Mouse (Mus musculus) heart, embryonic 15.5 days (tissue): ENCODE results near the gene Mllt10. TPM values are rescaled to one million over a fixed set of nuclear protein-coding genes. Genes with fewer than 3 reads are reported as not detected.

Source experiments
- ATAC-seq: fragments of 200-750 bp; cut with Nextera tagmentation; replicated peaks from 2 replicates; pipeline ENCODE4 v1.8.0; 2017; ENCODE audit warnings: low read depth, moderate TSS enrichment; ENCODE audit not compliant: insufficient number of reproducible peaks, insufficient read depth, low FRiP score
- H3K27ac ChIP-seq: fragments of 300-500 bp; sonication (generic); 2 replicates; pipeline ENCODE4 v1.5.1; 2015; ENCODE audit warnings: mild to moderate bottlenecking, inconsistent platforms
- H3K27me3 ChIP-seq: fragments of 300-500 bp; sonication (generic); 2 replicates; pipeline ENCODE4 v1.6.1; 2015; ENCODE audit warnings: inconsistent platforms
- H3K36me3 ChIP-seq: fragments of 300-500 bp; sonication (generic); 2 replicates; pipeline ENCODE4 v1.6.1; 2015; ENCODE audit warnings: mild to moderate bottlenecking, inconsistent platforms
- H3K4me1 ChIP-seq: fragments of 300-500 bp; sonication (generic); replicated peaks from 2 replicates; pipeline ENCODE4 v1.6.1; 2015; ENCODE audit warnings: inconsistent platforms
- H3K4me2 ChIP-seq: fragments of 300-500 bp; sonication (generic); 2 replicates; pipeline ENCODE4 v1.6.1; 2015; ENCODE audit warnings: inconsistent platforms, mild to moderate bottlenecking, moderate library complexity
- H3K4me3 ChIP-seq: fragments of 300-500 bp; sonication (generic); 2 replicates; pipeline ENCODE4 v1.5.1; 2015; ENCODE audit warnings: mild to moderate bottlenecking, inconsistent platforms
- H3K9ac ChIP-seq: fragments of 300-500 bp; sonication (generic); 2 replicates; pipeline ENCODE4 v1.6.1; 2015; ENCODE audit warnings: mild to moderate bottlenecking, inconsistent platforms
- H3K9me3 ChIP-seq: fragments of 300-500 bp; sonication (generic); replicated peaks from 2 replicates; pipeline ENCODE4 v1.6.1; 2016; ENCODE audit warnings: inconsistent platforms
- WGBS: fragments of 180-500 bp; shearing (Covaris S2); methylation state at CpG from one replicate; pipeline ENCODE4 v1.1.7; 2015; ENCODE audit warnings: mixed read lengths; 5-methylcytosine and 5-hydroxymethylcytosine counted together
- polyA plus RNA-seq: library from polyadenylated mRNA; unstranded; fragments of >200 nt; fragmentation: Nextera tagmentation; extraction: Ambion mirVana; gene quantifications from 2 replicates; pipeline ENCODE4 v1.2.1, GENCODE M21; 2015

Gene Mllt10
- polyA plus RNA-seq, 1 experiment from 2014 or later = 36.0 TPM

DNA sequence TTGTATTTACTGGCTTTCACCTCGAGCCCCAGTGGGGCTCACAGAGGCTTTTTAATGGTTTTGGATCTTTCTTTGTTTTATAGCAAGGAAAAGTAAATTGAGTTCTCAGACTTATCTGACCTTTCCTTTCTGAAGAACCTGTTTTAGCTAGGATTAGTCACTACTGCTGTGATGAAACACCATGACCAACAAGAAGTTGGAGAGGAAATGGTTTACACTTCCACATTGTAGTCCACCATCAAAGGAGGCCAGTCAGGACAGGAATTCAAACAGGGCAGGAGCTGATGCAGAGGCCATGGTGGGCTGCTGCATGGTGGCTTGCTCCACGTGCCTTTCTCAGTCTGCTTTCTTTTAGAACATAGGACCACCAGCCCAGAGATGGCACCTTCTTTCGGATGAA is 121.2 kb downstream of the Mllt10 start:
- Histone ChIP-seq H3K27ac (no peak overlapping the region), H3K4me3 (no peak overlapping the region), H3K9ac (no peak overlapping the region), H3K36me3 (peaks cover 25% of the 10 kb centered on the region), H3K4me2 (no peak overlapping the region), H3K27me3 (no peaks in the 10 kb centered on the region), H3K9me3 (no peaks in the 10 kb centered on the region), H3K4me1 (no peaks in the 10 kb centered on the region)
- 87% methylated on average over 3 of the region's 3 CpGs for WGBS
- no peak for ATAC-seq

DNA sequence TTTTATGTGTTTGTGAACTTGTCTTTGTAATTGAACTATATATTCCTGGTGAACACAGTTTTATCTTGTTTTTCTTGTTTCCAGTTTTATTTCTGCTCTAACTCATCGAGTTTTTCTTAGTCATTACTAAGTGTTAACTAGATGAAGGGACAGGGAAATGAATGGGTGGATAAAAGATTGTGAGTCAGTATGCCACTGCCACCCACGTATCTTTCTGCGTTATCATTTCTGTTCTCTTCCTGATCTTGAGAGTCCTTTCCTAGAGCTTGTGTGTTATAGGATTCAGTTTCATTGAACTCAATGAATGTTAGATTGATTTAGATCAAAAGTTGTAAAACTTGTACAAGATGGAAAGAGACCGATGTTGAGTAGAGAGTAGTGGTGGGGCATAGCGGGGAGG is 125.3 kb downstream of the Mllt10 start:
- H3K27me3 ChIP-seq = no peaks in the 10 kb centered on the region
- WGBS = 91% methylated on average over 5 of the region's 5 CpGs
- no peaks in the 10 kb centered on the region for H3K4me1 ChIP-seq
- no peak overlapping the region for H3K4me2 ChIP-seq
- peaks cover 40% of the 10 kb centered on the region for H3K36me3 ChIP-seq
- no peak overlapping the region for H3K27ac ChIP-seq
- no peak overlapping the region for H3K4me3 ChIP-seq
- H3K9ac ChIP-seq = no peak overlapping the region
- no peak for ATAC-seq
- H3K9me3 ChIP-seq = no peaks in the 10 kb centered on the region

DNA sequence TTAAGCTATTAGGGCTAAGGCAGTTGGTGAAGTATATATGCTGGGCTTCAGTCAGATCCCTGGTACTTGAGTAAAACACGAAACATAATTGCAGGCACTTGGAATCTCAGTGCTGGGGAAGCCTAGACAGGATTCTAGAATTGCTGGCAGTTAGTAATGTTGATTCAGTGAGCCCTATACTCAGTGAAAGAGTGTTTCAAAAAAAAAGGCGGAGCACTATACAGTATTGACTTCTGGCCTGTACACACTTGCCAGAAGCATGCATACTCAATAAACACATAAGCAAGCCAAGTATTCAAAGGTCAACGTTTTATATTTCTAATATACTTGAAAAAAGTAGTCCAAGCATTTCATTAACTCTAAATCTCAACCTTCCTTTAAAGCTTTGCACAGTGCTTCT is 126.6 kb downstream of the Mllt10 start:
- H3K36me3 ChIP-seq = peaks cover 41% of the 10 kb centered on the region
- 84% methylated on average over 3 of the region's 3 CpGs for WGBS

DNA sequence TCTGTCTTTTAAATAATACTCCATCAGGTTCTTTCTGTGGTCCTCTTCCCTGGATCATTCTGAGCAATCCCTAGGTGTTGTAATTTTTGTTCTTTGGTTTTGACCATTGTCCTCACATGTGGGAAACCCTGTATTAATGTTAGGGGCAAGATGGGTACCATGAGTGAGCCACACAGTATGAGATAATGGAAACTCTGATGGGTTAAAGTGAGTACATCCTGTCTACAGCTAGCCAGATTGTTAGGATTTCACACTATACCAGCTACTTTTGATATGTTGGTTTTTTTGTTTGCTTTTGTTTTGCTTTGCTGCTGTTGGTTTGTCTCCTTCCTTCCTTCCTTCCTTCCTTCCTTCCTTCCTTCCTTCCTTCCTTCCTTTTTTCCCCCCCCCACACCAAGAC is 128.0 kb downstream of the Mllt10 start:
- Histone ChIP-seq H3K4me3 (no peak overlapping the region), H3K9ac (no peak overlapping the region), H3K9me3 (no peaks in the 10 kb centered on the region), H3K4me2 (no peak overlapping the region), H3K27ac (no peak overlapping the region), H3K27me3 (no peaks in the 10 kb centered on the region), H3K36me3 (peaks cover 38% of the 10 kb centered on the region), H3K4me1 (no peaks in the 10 kb centered on the region)
- ATAC-seq = no peak

More for the DNA sequence above, 126.6 kb downstream of the Mllt10 start:
- no peaks in the 10 kb centered on the region for H3K9me3 ChIP-seq
- no peak for ATAC-seq
- no peaks in the 10 kb centered on the region for H3K4me1 ChIP-seq
- no peaks in the 10 kb centered on the region for H3K27me3 ChIP-seq
- H3K4me2 ChIP-seq = no peak overlapping the region
- no peak overlapping the region for H3K27ac ChIP-seq
- no peak overlapping the region for H3K9ac ChIP-seq
- no peak overlapping the region for H3K4me3 ChIP-seq

DNA sequence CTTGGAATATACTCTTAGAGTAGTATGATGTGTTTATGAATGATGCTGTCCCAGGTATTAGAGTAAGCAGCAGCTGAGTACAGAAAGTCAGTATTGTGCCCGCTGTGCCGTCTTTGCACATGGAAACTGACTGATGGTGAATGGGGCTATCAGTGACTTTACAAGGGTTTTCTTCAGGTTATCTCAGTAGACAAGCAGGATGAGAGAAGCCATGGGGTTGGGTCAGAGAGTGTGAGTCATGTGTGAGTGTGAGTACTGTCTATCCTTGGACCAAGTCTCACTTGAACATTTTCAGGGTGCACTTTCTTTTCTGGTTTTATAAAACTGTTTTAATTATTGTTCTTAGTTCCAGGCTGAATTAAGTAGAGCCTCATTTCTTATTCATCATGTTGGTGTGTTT is 133.3 kb downstream of the Mllt10 start:
- H3K4me1 ChIP-seq = no peaks in the 10 kb centered on the region
- no peak overlapping the region for H3K9ac ChIP-seq
- peaks cover 44% of the 10 kb centered on the region for H3K36me3 ChIP-seq
- H3K4me3 ChIP-seq = no peak overlapping the region
- no peak overlapping the region for H3K4me2 ChIP-seq
- ATAC-seq = no peak
- no peaks in the 10 kb centered on the region for H3K27me3 ChIP-seq
- H3K27ac ChIP-seq = no peak overlapping the region
- H3K9me3 ChIP-seq = no peaks in the 10 kb centered on the region
- WGBS = 80% methylated on average over 2 of the region's 2 CpGs

DNA sequence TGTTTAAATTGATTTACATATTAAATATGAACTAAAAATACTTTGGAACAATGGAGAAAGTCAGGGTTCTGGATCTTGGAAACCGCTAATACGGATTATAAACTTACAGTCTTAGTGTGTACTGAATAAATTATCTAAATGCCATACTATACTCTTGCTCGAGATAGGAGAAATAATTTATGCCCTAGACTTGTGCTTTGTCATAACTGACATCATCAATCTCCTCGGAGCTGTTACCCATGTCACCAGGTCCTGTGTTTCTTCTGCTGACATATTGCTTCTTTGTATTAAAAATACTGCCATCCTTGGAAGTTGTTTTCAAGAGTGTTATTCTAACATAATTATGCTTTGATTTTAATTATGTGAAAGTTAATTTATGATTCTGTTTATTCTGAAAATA is 140.2 kb downstream of the Mllt10 start:
- H3K9ac ChIP-seq = no peak overlapping the region
- H3K27me3 ChIP-seq = no peaks in the 10 kb centered on the region
- H3K4me2 ChIP-seq = no peak overlapping the region
- ATAC-seq = no peak
- no peak overlapping the region for H3K4me3 ChIP-seq
- H3K9me3 ChIP-seq = no peaks in the 10 kb centered on the region
- no peak overlapping the region for H3K27ac ChIP-seq
- WGBS = 81% methylated on average over 4 of the region's 4 CpGs
- 0 out of 2 replicates have a peak, but pooled peaks cover 4% of the 10 kb centered on the region for H3K4me1 ChIP-seq
- peaks cover 30% of the 10 kb centered on the region for H3K36me3 ChIP-seq

DNA sequence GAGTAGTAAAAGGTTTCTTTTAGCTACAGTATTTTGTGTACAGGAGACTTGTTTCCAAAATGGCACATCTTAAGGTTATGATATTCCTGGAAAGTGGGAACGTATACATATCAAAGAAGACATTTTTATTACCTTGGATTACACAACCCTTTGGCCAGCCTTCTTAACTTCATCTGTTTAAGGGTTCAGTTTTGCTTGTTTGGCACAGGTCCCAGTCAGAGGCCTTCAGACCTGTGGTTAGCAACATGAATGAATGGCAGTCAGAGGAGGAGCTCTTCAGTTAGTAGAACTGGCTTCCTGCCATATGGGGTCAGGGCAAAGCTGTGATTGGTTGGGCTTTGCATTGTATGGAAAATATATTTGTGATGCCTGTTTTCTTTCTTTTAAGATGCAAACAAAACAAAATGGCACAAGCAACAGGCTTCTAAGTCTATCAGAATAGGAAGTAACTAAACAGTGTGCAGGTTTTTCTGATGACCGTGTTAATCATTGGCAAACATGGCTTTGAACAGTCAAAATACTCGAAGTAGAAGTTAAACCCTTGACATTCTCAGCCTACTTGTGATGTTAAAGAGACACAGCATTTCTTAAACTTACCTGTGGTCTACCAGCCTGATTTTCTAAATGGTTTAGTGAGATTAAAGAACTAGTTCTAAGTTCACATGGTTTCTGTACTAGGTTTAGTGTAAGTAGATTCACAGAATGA is 140.8 kb downstream of the Mllt10 start:
- Histone ChIP-seq H3K27me3 (no peaks in the 10 kb centered on the region), H3K9me3 (no peaks in the 10 kb centered on the region), H3K4me1 (0 out of 2 replicates have a peak, but pooled peaks cover 4% of the 10 kb centered on the region), H3K9ac (no peak overlapping the region), H3K27ac (peak overlapping the region; percentile 15; the same call in 1 of the 2 replicates), H3K4me3 (no peak overlapping the region), H3K36me3 (peaks cover 32% of the 10 kb centered on the region), H3K4me2 (no peak overlapping the region)
- ATAC-seq = no peak
- WGBS = 59% methylated on average over 3 of the region's 3 CpGs

DNA sequence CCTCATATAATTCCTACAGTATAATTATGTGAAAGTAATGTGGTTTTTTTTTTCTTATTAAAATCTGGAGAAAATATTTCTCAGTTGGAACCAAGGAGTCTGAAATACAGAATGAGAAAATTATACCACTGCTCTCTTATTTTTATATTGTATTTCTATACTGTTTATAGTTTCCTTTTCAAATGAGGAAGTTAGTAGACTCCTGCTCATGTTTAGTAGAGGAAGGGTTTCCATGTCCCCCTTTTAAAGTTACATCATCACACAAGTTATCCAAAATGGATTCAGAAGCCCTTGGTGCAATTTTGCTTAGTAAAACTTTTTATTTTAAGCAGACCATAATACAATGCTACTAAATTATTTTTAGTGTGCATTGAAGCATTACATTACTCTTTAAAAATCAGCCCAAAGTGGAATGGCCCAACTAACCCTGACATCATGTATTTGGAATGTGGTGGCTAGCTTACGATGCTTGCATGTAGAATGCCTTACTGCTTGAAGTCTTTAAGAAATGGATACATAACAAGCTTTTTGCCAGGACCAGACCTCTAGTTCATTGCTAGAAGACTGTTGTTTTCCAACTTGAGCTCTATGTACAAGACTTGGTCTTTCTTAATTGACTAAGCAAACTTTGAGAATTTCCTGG is 146.9 kb downstream of the Mllt10 start:
- Histone ChIP-seq H3K9me3 (no peaks in the 10 kb centered on the region), H3K4me3 (no peak overlapping the region), H3K4me1 (no peaks in the 10 kb centered on the region), H3K36me3 (peaks cover 54% of the 10 kb centered on the region), H3K27ac (no peak overlapping the region), H3K27me3 (no peaks in the 10 kb centered on the region), H3K4me2 (no peak overlapping the region), H3K9ac (no peak overlapping the region)
- ATAC-seq = no peak
- 37% methylated on average over 1 of the region's 1 CpGs for WGBS

DNA sequence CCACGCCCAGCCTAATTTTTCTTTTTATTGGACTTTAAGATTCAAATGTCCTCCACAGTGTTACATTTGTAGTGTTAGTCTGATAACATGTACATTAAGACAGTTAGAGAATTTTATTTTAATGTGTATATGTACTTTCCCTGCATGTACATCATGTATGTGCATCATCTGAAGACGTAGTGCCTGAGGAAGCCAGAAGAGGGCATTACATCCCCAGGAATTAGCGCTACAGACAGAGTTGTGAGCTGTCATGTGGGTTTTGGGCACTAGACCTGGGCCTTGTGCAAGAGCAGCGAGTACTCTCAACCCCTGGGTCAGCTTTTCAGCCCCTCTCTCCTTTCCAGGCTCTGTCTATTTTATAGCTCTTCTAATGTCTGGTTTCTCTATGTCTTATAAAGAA is 147.9 kb downstream of the Mllt10 start:
- Histone ChIP-seq H3K27ac (no peak overlapping the region), H3K9me3 (no peaks in the 10 kb centered on the region), H3K36me3 (peaks cover 56% of the 10 kb centered on the region), H3K27me3 (no peaks in the 10 kb centered on the region), H3K4me3 (no peak overlapping the region), H3K4me1 (no peaks in the 10 kb centered on the region), H3K4me2 (no peak overlapping the region), H3K9ac (no peak overlapping the region)
- no peak for ATAC-seq
- 93% methylated on average over 4 of the region's 4 CpGs for WGBS

DNA sequence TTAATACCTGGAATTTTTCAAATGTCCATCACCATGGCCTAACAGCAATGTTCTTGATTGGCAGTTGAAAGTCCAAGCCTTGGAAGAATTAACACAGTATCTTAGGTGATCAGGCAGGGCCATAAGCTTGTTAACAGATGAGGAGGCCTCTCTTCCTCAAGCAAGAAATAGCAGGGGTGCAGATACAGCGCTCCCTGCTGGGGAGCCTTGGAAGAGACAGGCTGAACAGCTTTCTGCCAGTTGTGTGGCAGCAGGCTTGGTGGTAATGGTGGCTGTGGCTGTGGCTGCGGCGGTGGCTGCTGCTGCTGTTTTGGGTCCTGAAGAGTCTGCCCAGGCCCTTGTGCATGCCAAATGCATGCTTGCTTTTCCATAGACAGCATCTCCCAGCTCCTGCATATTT is 150.1 kb downstream of the Mllt10 start:
- ATAC-seq = no peak
- Histone ChIP-seq H3K4me3 (no peak overlapping the region), H3K4me1 (no peaks in the 10 kb centered on the region), H3K9ac (no peak overlapping the region), H3K9me3 (no peaks in the 10 kb centered on the region), H3K27ac (no peak overlapping the region), H3K4me2 (no peak overlapping the region), H3K27me3 (no peaks in the 10 kb centered on the region), H3K36me3 (peaks cover 64% of the 10 kb centered on the region)
- WGBS = 78% methylated on average over 3 of the region's 3 CpGs

DNA sequence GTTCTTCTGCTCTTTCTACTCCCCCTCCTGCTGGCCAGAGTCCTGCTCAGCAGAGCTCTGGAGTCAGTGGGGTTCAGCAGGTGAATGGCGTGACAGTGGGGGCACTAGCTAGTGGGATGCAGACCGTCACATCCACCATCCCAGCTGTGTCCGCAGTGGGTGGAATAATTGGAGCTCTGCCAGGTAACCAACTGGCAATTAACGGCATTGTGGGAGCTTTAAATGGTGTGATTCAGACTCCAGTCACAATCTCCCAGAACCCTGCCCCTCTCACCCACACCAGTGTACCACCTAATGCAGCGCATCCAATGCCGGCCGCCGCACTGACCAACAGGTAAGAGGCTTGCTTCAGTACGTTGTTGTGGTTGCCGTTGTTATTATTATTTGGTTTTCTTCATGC is 151.8 kb downstream of the Mllt10 start:
- Histone ChIP-seq H3K27me3 (no peaks in the 10 kb centered on the region), H3K9me3 (no peaks in the 10 kb centered on the region), H3K9ac (no peak overlapping the region), H3K4me1 (no peaks in the 10 kb centered on the region), H3K36me3 (peaks cover 72% of the 10 kb centered on the region), H3K4me2 (no peak overlapping the region), H3K27ac (no peak overlapping the region), H3K4me3 (no peak overlapping the region)
- no peak for ATAC-seq
- WGBS = 87% methylated on average over 10 of the region's 10 CpGs

DNA sequence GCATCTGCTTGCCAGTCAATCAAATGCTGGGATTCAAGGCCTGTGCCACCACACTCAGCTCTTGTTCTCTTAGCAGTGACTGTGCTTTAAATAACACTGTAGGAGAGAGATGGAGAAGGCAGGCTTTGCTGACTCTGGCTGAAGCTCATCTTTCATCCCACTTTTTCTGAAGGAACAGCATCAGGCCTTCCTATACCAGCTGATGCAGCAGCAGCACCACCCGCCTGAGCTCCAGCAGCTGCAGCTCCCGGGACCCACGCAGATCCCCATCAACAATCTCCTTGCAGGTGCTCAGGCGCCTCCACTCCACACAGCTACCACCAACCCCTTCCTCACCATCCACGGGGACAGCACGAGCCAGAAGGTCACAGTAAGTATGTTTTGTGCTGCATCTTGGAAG is 153.5 kb downstream of the Mllt10 start:
- Histone ChIP-seq H3K4me3 (no peak overlapping the region), H3K4me1 (no peaks in the 10 kb centered on the region), H3K27ac (no peak overlapping the region), H3K9ac (no peak overlapping the region), H3K4me2 (no peak overlapping the region), H3K9me3 (no peaks in the 10 kb centered on the region), H3K36me3 (peaks cover 71% of the 10 kb centered on the region), H3K27me3 (no peaks in the 10 kb centered on the region)
- no peak for ATAC-seq
- 73% methylated on average over 6 of the region's 6 CpGs for WGBS
